Mouse (Mus musculus): ENCODE results near the gene Mapre3.

- TF ChIP-seq POLR2A (IDR thresholded peaks at IDR 0.05; ENCODE audit: insufficient read length, low read depth) (no peak), E2F4 (IDR thresholded peaks at IDR 0.05; ENCODE audit: insufficient read depth) (no peak), SRF (IDR thresholded peaks at IDR 0.05; ENCODE audit: control insufficient read depth, insufficient read length, low read depth) (no peak), USF1 (IDR thresholded peaks at IDR 0.05; ENCODE audit: low read depth) (no peak), TCF12 (IDR thresholded peaks at IDR 0.05; ENCODE audit: insufficient read depth, poor library complexity, severe bottlenecking) (no peak), MAX (IDR thresholded peaks at IDR 0.05; ENCODE audit: low read depth) (no peak), TCF3 (IDR thresholded peaks at IDR 0.05; ENCODE audit: insufficient read length, low read depth) (no peak), MYOD1 (IDR thresholded peaks at IDR 0.05; ENCODE audit: control insufficient read depth in 1 of 3, insufficient read length in 2 of 3, low read depth in 2 of 3) (no peak), POLR2AphosphoS2 (IDR thresholded peaks at IDR 0.05; ENCODE audit: insufficient read length, low read depth) (no peak), CEBPB (IDR thresholded peaks at IDR 0.05; ENCODE audit: insufficient read depth, poor library complexity, severe bottlenecking) (no peak), MYOG (IDR thresholded peaks at IDR 0.05; ENCODE audit: control insufficient read depth in 1 of 3, insufficient read depth in 1 of 3, insufficient read length in 2 of 3, low read depth in 2 of 3) (no peak)
Measured at GRCm38 (mm10) chr5:30864322-30864721, 49.9 kb downstream of the Mapre3 start.

Data from myocyte (in vitro differentiated cells).